Mouse (Mus musculus) c-Kit-positive CD71-negative TER-119-negative erythroid progenitor cells, embryonic 14.5 days (primary cell): ENCODE measurements at regions not wholly inside any gene's neighbourhood (a gene's known extent, or its start where the extent isn't known, plus 50 kb on each side); places are given as distances from the start of the nearest gene placed in this dataset.

Experiments
- DNase-seq: peaks from one replicate; pipeline ENCODE4 v3.0.0-alpha.2; 2013; ENCODE audit warnings: low read depth

DNA sequence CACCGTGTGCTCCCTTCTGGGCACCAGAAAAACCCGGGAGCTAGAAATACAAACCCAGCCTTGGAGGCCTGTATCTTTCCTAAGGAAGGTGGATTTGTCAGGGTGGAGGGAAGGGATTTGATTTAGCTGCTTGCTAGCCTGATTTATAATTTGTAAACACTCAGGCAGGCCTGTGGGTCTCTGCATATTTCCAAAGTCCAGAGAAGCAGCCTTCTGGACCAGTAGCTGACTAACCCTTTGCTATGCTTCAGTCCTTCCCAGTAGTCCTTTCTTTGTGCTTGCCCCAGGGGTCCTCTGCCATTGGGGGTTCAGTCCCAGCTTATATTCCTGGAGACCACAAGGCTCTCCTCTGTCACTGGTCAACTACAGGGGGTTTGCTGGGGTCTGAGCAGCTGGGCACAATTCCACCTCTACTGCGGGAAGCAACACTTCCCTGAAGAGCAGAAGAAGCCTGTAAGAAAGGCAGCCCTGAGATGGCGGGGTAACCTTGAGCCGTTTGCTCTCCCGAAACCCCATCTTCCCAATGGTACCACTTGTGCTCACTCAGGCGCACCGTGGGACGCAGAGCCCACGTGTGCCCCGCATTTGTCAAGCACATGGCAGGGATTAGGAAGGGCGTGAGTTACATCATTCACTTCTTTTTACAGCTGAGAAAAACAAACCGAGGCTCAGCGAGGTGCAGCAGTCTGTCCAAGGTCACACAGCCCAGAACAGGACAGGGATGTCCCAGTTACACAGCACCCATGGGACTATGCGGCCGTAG lies 85.7 kb downstream of the 1700001O22Rik start:
- DNase-seq: no peak

DNA sequence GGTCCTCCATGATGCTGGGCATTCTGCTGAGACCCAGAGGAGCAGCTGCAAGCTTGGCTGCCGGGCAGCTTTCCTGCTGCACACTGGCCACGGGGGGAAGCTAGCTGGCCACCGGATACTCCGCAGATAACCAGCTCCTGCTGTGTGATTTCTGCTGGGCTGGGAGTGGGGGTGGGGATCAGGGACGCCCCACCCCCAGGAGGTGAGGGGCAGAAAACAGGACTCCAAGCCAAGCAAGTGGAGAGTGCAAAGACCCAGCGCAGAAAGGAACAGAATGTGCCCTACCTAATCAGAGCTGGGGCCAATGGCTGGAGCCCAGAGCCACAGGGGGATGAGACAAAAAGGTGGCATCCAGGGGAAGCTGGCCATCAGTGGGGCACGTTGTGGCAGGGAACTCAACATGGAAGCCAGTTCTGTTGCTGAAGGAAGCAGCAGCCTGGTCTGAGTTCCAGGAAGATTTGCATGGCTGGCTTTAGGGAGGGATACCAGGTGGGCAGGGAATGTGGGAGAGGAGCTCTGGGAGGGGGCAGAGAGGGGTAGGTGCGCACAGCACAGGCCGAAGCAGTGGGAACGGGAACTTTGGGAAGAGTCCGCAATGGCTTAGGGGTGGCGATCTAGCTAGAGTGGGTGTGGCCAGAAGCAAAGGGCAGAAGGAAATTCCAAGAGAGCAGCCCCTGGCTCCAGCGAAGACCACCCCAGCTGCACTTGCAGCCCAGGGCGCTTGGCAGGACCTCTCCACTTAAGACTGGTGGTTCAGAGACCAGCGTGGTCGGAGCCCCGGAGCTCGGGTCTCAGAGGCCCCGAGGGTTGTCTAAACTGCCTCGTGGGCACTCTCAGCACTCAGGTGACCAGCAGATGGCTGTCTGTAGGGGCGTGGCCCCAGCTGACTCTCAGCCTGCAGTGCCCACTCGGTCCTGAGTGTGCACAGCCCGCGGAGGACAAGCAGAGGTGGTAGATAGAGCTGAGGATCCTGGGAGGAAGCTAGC lies 86.6 kb downstream of the 1700001O22Rik start:
- no peak for DNase-seq

DNA sequence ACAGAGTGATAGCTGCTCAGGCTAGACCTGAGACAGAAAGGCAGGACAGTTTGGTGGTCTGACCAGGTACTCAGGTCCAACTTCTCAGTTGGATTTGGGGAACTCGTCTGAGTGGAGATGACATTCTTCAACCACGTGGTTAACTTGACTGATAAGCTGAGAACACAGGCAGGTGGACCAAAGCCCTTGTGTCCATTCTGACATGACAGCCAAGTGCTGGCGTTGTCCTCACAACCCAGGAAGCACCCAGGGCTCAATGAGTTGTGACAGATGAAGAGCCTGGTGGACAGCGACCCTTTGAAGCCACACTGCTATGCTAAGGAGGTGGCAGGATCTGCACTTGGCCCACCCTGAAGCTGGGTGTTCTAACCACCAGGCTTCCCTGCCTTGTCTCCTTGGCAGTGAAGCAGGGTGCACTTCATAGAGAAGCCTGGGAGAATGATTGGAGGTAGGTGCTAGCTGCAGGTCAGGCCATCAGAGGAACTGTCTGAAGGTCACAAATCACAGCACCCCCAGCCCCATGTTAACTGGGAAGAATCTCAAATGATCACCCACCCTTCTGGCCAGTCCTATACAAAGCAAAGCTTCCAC lies 87.6 kb downstream of the 1700001O22Rik start:
- no peak for DNase-seq

DNA sequence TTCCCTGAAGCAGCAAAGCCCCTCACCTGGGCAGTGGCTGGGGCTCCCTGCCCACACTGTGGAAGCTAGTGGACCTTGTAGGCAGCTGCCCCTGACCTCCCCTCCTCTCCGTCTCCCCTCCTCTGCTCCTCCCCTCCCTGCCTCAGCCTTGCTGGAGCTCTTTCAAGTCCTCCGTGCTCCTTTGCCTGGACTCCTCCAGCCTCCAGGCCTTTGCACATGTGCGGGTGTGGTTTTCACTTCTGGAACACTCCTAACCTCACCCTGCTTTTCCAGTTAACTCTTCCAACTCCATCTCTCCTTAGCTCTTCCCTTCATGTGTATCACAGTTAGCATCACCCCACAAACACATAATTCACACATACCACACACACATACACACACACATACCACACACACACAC lies 89.9 kb downstream of the 1700001O22Rik start:
- DNase-seq: no peak

DNA sequence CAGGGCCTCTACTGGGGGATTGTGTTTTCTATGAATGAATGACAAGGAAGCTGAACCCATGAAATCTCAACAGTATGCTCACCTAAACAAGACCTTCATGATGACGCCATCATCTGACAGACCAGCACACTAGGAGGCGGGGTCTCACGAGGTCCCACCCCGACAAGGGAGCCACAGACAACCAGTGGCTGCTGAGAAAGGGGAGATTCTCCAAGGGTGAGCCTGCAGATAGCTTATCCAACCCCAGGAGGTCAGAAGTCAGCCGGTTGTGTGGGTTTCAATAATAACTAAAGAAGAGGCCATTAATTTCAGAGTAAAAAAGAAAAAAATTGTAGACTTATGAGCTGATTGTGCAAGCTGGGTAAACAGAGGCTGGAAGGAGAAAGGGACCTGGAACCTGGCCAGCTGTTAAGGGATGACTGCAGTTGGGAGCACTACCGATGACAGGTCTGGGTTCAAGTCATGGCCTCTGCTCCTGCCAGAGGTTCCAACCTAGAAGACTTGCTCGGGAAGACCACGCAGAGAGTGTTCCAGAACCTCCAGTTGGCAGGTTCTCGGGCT lies 90.5 kb downstream of the 1700001O22Rik start:
- DNase-seq: no peak

GRCm38 (mm10) chr2:30711853-30712498 lies 91.5 kb downstream of the 1700001O22Rik start:
- peak; percentile 79 for DNase-seq

DNA sequence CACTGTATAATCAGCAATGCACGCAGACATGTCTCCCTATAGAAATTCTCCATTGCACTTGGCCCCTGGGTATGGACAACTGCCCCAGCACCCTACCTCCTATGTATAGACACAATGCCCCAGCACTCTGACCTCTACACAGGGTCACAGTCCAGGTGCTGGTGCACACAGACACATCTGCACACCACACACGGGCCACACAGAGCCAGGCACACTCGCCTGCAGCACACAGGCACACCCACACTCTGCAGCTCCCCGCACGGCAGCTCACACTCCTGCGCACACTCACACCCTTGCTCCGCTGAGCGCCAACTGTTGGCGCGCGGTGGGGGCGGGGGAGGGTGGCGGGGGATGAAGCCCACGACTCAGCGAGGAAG lies 92.0 kb downstream of the 1700001O22Rik start:
- DNase-seq: no peak

- no peak for DNase-seq
Observed at GRCm38 (mm10) chr2:30710895-30711294, 92.6 kb downstream of the 1700001O22Rik start.

DNA sequence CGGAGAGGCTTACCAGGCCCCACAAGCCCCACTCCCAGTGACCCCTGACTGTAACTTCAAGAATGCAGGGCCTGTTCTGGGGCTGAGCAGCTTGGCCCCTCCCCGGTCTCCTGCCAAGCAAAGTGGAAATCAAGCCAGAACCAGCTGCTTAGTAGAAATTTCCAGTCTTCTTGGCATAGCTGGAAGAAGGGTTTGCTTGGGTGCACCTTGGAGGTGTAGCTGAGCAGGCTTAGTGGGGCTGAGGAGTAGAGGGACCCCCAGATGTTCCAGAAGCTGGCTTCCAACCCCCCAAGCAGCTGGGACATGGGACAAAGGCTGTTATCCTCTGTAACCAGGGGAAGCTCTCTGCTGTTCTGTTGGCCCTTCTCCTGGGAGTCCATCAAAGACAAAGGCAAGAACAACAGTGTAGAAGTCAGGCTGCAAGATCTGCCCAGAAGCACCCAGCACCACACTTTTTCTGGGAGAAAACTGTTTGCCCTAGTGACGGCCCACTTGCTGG lies 94.0 kb downstream of the 1700001O22Rik start:
- no peak for DNase-seq

- no peak for DNase-seq
Observed at GRCm38 (mm10) chr2:30708762-30709385, 94.6 kb downstream of the 1700001O22Rik start.

DNA sequence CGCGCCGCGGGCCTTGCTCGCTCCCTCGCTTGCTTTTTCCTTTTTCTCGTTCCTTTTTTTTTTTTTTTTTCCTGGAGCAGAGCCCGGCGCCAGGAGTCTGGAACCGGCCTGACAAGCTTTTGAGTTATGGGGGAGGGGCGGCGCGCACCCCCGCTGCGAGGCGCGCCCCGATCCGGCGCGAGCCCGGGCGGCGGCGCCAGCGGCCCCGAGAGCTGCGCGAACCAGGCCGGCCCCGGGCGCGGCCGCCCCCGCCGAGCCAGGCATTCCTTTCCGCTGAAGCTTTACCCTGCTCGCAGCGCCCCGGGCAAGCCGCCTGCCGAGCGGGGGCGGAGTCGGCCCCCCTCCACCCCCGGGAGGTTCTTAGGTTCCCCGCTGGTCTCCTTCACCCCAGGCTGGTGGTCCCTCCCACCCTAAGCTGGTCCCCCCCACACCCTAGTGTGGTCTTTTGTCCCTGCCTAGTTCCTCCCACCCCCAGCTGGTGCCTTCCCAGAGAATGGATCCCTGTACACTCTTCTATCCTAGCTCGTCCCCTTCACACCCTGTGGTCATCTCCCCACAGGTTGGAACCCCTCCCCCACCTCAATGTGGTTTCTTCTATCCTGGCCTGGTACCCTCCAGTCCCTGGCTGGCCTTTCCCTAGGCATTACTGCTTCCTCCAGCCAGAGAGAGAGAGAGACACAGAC lies 95.3 kb downstream of the 1700001O22Rik start:
- no peak for DNase-seq

- no peak for DNase-seq
Observed at GRCm38 (mm10) chr2:30707099-30708000, 96.1 kb downstream of the 1700001O22Rik start.

DNA sequence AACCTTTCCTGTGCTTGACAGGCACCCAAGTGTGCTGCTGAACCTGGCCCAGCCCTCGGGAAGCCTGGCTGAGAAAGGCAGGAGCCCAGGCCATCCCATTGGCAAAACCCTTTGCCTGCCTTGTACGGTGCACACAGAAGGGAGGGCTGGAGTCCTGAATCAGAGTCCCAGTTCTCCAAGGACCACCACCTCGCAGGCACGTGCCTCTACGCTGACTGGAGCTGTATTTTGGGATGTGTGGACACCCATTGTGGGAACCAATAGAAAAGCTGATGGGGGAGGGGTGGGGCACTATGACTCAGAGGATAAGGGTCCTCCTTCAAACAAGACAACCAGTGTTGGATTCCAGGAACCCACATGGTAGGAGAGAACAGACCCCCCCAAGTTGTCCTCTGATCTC lies 97.4 kb downstream of the 1700001O22Rik start:
- no peak for DNase-seq

GRCm38 (mm10) chr2:30703308-30703707 lies 100.2 kb downstream of the 1700001O22Rik start:
- DNase-seq: no peak

GRCm38 (mm10) chr2:30702711-30703110 lies 100.8 kb downstream of the 1700001O22Rik start:
- no peak for DNase-seq

GRCm38 (mm10) chr2:30700890-30701289 lies 102.6 kb downstream of the 1700001O22Rik start:
- no peak for DNase-seq

DNA sequence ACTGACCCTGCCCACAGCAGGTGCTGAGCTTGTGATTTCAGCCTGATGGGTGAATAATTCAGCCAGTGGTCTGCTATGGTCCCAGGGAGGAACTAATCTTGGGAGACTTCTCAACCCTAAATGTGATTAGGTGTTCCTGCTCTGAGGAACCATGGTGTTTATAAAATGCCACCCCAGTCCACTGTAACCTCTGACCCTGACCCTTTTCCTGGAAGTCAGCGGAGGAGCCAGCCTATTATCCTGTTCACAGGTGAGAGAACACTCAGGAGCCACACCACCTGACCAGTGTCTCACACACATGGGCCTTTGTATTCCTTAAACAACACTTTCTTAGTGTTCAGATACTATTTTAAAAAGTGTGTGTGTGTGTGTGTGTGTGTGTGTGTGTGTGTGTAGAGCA lies 103.0 kb downstream of the 1700001O22Rik start:
- DNase-seq: no peak

- DNase-seq: no peak
Observed at GRCm38 (mm10) chr2:30699797-30700454, 103.5 kb downstream of the 1700001O22Rik start.
